Mouse (Mus musculus): Measurements from ENCODE around the gene Dtymk. TPM values are rescaled to one million over a fixed set of nuclear protein-coding genes. Genes with fewer than 3 reads are reported as not detected.
"Not testable (repeated sequence)": the region's sequence is repeated elsewhere in the genome, so short reads cannot be mapped to it uniquely, and the experiment has no call there.

The Dtymk gene
- polyA plus RNA-seq, 1 experiment = 44.0 TPM

DNA sequence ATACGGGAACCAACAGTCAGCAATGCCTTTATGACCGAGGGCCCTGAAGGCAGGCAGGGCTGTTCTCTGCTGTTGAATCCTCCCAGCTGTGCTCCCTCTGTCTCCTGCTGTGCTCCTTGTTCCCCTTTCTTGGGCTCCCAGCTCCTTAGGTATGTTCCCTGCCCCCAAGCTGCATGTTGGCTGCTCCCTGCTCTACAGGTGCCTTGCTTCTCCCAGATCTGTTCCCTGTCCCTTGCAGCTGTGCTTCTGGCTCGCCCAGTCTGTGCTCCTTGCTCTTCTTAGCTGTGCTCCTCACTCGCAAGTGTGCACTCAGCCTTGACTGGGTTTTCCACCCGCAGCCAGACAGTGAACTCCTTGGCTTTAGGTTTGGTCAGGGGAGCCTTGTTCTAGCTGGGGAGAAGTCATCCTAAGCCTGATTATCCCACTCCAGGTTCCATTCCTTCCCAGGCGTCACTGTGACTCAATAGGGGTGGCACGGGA is 33.0 kb upstream of the Dtymk start:
- TF ChIP-seq CTCF (IDR thresholded peaks at IDR 0.05; ENCODE audit: extremely low read depth, insufficient read depth, insufficient read length, insufficient replicate concordance) (no peak), POLR2A (IDR thresholded peaks at IDR 0.05; ENCODE audit: low read depth, low read length) (no peak)
- H3K27me3 ChIP-seq (ENCODE audit: control insufficient read depth, insufficient read depth, low read length) = no peaks in the 10 kb centered on the region
- peaks cover 16% of the 10 kb centered on the region for H3K36me3 ChIP-seq (ENCODE audit: control insufficient read depth, insufficient read depth, low read length)
- H3K4me1 ChIP-seq (ENCODE audit: control insufficient read depth, insufficient read depth, insufficient read length) = no peaks in the 10 kb centered on the region
- no peak overlapping the region for H3K4me3 ChIP-seq (ENCODE audit: extremely low read depth, insufficient read depth, insufficient read length)
- no peak for DNase-seq (ENCODE audit: low read depth in 1 of 2, low spot score in 2 of 2)
- H3K27ac ChIP-seq (ENCODE audit: insufficient read depth, low read length) = no peak overlapping the region
- 91% methylated on average over 7 of the region's 7 CpGs for WGBS

DNA sequence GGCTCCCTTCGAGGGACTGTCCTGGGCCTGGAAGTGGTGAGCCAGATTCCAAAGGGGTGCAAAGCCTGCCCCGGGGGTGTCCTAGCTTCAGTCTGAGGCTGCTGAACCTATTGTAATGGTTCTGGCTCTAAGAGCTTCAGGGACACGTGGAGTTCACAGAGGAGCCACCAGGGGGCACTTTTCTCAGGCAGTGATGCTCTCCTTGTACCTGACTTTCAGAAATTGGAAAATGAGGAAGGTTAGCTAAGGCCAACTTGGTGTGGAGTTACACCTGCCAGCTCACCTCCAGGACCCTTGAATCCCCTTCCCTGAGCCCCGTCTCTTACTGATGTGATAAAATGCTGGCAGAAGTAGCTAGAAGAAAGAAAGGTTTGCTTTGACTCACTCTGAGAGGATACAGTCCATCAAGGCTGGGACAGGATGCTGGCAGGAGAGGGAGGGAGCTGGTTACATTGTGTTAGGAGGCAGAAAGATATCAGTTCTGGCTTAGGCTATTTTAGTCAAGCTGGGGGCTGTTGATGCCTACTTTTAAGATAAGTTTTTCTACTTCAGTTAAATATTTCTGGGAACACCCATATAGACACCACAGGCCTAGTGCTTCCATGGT is 31.1 kb upstream of the Dtymk start:
- not testable (repeated sequence) for H3K27ac ChIP-seq (ENCODE audit: insufficient read depth, low read length); H3K4me1 ChIP-seq (ENCODE audit: control insufficient read depth, insufficient read depth, insufficient read length); H3K27me3 ChIP-seq (ENCODE audit: control insufficient read depth, insufficient read depth, low read length); DNase-seq (ENCODE audit: low read depth in 1 of 2, low spot score in 2 of 2); H3K4me3 ChIP-seq (ENCODE audit: extremely low read depth, insufficient read depth, insufficient read length)
- 78% methylated on average over 2 of the region's 4 CpGs for WGBS
- peaks cover 16% of the 10 kb centered on the region for H3K36me3 ChIP-seq (ENCODE audit: control insufficient read depth, insufficient read depth, low read length)

DNA sequence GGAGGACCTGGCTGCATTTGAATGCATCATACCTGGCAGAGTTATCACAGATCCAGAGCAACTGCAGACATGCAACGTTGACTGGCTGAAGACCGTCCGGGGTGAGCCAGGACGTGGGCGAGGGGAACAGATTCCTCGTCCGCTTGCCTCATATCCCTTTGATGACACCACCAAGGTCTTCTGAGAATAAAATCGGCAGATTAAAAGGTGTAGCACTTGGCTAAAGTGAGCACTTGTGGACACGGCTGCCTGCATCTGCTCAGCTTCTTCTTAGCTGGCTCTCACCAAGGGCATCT is 24.8 kb upstream of the Dtymk start:
- no peak for TF ChIP-seq CTCF (IDR thresholded peaks at IDR 0.05; ENCODE audit: extremely low read depth, insufficient read depth, insufficient read length, insufficient replicate concordance)
- TF ChIP-seq POLR2A (IDR thresholded peaks at IDR 0.05; ENCODE audit: low read depth, low read length) = no peak
- Histone ChIP-seq H3K36me3 (ENCODE audit: control insufficient read depth, insufficient read depth, low read length) (no peaks in the 10 kb centered on the region; the same call in 1 of the 2 replicates), H3K27me3 (ENCODE audit: control insufficient read depth, insufficient read depth, low read length) (no peaks in the 10 kb centered on the region), H3K27ac (ENCODE audit: insufficient read depth, low read length) (no peak overlapping the region), H3K4me3 (ENCODE audit: extremely low read depth, insufficient read depth, insufficient read length) (no peak overlapping the region), H3K4me1 (ENCODE audit: control insufficient read depth, insufficient read depth, insufficient read length) (peaks cover 12% of the 10 kb centered on the region; the same call in 1 of the 2 replicates)
- DNase-seq (ENCODE audit: low read depth in 1 of 2, low spot score in 2 of 2) = no peak
- WGBS = 95% methylated on average over 9 of the region's 9 CpGs

DNA sequence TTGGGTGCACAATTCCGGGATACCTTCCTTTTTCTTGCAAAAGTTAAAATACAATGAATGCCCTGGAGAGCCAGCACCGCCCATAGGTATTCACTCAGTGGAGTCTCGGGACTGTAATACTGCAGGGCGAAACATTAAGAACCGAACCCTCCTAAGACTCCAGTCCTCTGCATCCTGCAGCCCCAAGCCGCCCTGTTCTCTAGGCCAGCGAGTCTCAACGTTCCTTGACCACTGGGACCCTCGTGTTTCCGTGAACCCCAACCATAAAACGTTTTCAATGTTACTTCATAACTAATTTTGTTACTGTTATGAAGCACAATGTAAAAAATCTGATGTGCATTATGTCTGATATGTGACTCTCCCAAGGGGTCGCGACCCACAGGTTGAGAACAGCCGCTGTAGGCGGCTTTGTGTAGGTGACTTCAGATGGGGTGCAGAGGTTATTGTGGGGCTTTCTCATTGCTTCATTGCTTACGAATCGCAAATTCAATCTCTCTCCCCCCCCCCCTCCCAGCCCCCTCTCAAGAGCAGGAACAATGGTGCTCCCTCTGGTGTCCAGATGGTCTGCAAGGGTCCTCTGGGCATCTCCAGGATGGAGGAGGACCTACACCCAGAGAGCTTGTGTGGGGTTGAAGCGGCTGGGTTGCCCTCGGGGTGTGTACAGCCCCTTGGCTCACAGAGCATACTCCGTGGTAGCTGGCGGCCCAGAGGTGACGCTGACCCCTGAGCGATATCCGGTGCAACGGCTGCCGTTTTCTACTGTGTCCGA is 24.2 kb upstream of the Dtymk start:
- 48% methylated on average over 27 of the region's 27 CpGs for WGBS
- H3K27me3 ChIP-seq (ENCODE audit: control insufficient read depth, insufficient read depth, low read length) = no peaks in the 10 kb centered on the region
- peak overlapping the region; percentile 78 for H3K4me3 ChIP-seq (ENCODE audit: extremely low read depth, insufficient read depth, insufficient read length)
- DNase-seq (ENCODE audit: low read depth in 1 of 2, low spot score in 2 of 2) = no peak
- H3K4me1 ChIP-seq (ENCODE audit: control insufficient read depth, insufficient read depth, insufficient read length) = peaks cover 12% of the 10 kb centered on the region; the same call in 1 of the 2 replicates
- peak overlapping the region; percentile 98 for H3K27ac ChIP-seq (ENCODE audit: insufficient read depth, low read length)
- H3K36me3 ChIP-seq (ENCODE audit: control insufficient read depth, insufficient read depth, low read length) = peaks cover 1% of the 10 kb centered on the region
- no peak for TF ChIP-seq CTCF (IDR thresholded peaks at IDR 0.05; ENCODE audit: extremely low read depth, insufficient read depth, insufficient read length, insufficient replicate concordance)
- TF ChIP-seq POLR2A (IDR thresholded peaks at IDR 0.05; ENCODE audit: low read depth, low read length) = no peak

DNA sequence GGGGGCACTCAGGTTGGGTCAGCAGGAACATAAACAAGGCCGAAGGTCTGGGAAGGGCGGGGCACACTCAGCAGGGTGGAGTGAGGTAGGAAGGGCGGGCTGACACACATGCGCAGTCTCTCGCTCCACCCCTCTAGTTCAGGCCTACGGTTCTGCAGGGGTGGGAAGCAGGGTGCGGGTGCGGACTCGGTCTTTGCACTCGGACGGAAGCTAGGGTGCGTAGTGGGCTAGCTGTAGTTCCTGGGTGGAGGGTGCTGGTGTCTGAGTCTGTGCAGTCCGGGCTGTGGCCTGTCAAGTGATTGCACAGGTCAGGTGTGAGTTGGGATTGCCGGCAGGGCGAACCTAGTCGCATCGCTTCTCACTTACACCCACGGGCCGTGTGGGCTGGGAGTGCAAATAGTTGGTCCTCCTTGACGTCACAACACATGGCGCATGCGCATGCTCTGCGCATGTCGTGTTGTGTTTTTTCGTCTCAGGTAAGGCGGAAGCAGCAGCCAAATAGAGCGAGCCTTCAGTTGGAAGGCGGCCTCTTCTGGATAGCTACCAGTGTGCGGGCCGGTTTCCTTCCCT is 23.5 kb upstream of the Dtymk start:
- TF ChIP-seq CTCF (IDR thresholded peaks at IDR 0.05; ENCODE audit: extremely low read depth, insufficient read depth, insufficient read length, insufficient replicate concordance) = no peak
- TF ChIP-seq POLR2A (IDR thresholded peaks at IDR 0.05; ENCODE audit: low read depth, low read length) = peak; percentile 79
- H3K4me3 ChIP-seq (ENCODE audit: extremely low read depth, insufficient read depth, insufficient read length) = peak overlapping the region; percentile 78
- peaks cover 12% of the 10 kb centered on the region; the same call in 1 of the 2 replicates for H3K4me1 ChIP-seq (ENCODE audit: control insufficient read depth, insufficient read depth, insufficient read length)
- 3% methylated on average over 30 of the region's 30 CpGs for WGBS
- peak overlapping the region; percentile 98 for H3K27ac ChIP-seq (ENCODE audit: insufficient read depth, low read length)
- peak; percentile 91 to 98 for DNase-seq (ENCODE audit: low read depth in 1 of 2, low spot score in 2 of 2)
- H3K36me3 ChIP-seq (ENCODE audit: control insufficient read depth, insufficient read depth, low read length) = peaks cover 3% of the 10 kb centered on the region
- no peaks in the 10 kb centered on the region for H3K27me3 ChIP-seq (ENCODE audit: control insufficient read depth, insufficient read depth, low read length)

DNA sequence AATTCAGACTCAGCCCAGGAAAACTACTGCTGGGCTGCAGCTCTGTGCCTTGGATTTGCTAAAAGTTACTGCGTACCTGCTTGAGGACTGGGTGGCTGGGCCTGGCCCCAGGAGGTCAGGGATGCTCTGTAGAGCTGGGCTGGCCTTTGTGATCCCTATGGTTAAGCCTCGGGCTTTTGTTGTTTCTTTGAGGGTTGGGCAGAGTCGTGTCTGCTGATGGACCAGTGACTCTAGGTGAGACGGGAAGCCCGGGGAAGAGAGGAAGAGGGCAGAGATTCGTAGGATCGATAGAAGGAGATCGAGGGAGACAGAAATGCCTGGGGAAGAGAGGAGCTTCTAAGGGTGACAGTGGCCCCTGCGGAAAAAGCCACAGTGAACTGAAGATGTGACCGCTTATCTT is 22.9 kb upstream of the Dtymk start, which contains the start of gene D2hgdh:
TSS of gene D2hgdh (plus strand) at position 301 of the 400 bp plus-strand sequence.
- Histone ChIP-seq H3K27me3 (ENCODE audit: control insufficient read depth, insufficient read depth, low read length) (no peaks in the 10 kb centered on the region), H3K36me3 (ENCODE audit: control insufficient read depth, insufficient read depth, low read length) (peaks cover 4% of the 10 kb centered on the region), H3K4me1 (ENCODE audit: control insufficient read depth, insufficient read depth, insufficient read length) (peaks cover 12% of the 10 kb centered on the region; the same call in 1 of the 2 replicates), H3K4me3 (ENCODE audit: extremely low read depth, insufficient read depth, insufficient read length) (peak within 1 kb of the TSS; percentile 78), H3K27ac (ENCODE audit: insufficient read depth, low read length) (peak within 1 kb of the TSS; percentile 98)
- no peak for DNase-seq (ENCODE audit: low read depth in 1 of 2, low spot score in 2 of 2)
- TF ChIP-seq POLR2A (IDR thresholded peaks at IDR 0.05; ENCODE audit: low read depth, low read length) (no peak), CTCF (IDR thresholded peaks at IDR 0.05; ENCODE audit: extremely low read depth, insufficient read depth, insufficient read length, insufficient replicate concordance) (no peak)
- 22% methylated on average over 10 of the region's 10 CpGs for WGBS
